Mouse (Mus musculus) T-helper 2 cell (primary cell): ENCODE results near the gene Gm47841.

Source experiments
- in situ Hi-C: fragments of 300-600 bp; cut with MboI, MseI; formaldehyde crosslinking; loops from one replicate; pipeline ENCODE4 v1.15.1; 2025; ENCODE audit warnings: high pct_unique_total_duplicates

The Gm47841 gene

GRCm38 (mm10) chr15:101042613-101043012 is 4.6 kb downstream of the Gm47841 start:
- in situ Hi-C loops: no loop called here

DNA sequence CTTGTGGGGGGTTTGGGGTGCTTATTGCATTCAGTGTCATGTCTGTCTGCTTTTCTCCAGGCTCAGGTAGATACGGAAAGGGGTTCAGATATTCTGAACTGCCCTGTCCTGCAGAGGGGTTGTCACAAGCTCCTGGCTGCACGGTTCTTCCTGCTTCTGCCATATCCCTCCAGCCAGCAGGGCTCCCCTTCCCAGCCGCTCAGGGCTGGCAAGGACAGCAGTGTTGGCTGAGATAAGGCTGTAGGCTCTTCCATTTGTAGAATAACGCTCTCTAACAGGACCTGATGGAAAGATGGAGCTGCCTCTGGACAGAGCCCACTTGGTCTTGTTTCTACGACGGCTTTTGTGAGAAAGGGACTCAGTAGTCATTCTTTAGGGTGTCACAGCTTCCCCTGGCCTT is 5.2 kb downstream of the Gm47841 start:
- in situ Hi-C loops: no loop called here

GRCm38 (mm10) chr15:101039651-101040050 is 7.5 kb downstream of the Gm47841 start:
- in situ Hi-C loops: no loop called here

- in situ Hi-C loops: no loop called here
Measured at GRCm38 (mm10) chr15:101028960-101029359, 18.2 kb downstream of the Gm47841 start.

- in situ Hi-C loops: no loop called here
Measured at GRCm38 (mm10) chr15:101011352-101011751, 35.8 kb downstream of the Gm47841 start.

GRCm38 (mm10) chr15:101008386-101009010 is 38.7 kb downstream of the Gm47841 start:
- in situ Hi-C loops: no loop called here

DNA sequence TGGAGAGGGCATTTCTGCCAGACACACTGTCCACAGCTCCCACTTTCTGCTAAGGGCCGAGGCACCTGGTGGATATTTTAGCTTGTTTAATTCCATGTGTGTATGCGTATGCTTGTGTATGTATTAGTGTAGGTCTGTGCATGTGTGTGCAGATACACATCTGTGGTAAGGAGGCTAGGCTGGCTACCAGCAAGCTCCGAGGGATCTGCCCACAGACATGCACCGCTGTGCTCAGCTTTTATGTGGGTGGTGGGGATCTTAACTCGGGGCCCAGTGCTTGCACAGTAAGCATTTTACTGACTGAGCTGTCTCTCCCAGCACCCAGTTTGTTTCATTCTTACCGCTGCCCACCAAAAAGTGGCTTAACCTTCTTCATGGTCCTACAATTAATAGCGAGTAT is 40.0 kb downstream of the Gm47841 start:
- in situ Hi-C loops: no loop called here

GRCm38 (mm10) chr15:101006251-101007040 is 40.8 kb downstream of the Gm47841 start:
- in situ Hi-C loops: no loop called here

DNA sequence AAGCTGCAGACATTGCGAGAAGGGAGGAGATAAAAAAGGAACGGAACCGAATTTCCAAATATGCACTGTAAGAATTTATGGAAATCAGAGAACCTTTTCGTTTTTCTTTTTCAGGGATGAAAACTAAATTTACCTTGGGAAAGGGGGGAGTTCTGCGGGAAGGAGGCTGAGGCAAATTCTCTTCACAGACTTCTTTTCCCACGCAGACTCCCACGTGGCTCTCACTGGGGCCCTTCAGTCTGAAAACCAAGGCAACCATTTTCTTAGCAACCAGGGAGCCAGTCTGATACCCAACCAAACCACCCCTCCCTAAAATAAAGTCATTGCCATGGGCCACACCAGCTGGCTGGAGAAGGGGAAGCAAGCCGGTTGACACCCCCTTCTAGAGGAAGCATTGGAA is 41.5 kb downstream of the Gm47841 start:
- in situ Hi-C loops: no loop called here

DNA sequence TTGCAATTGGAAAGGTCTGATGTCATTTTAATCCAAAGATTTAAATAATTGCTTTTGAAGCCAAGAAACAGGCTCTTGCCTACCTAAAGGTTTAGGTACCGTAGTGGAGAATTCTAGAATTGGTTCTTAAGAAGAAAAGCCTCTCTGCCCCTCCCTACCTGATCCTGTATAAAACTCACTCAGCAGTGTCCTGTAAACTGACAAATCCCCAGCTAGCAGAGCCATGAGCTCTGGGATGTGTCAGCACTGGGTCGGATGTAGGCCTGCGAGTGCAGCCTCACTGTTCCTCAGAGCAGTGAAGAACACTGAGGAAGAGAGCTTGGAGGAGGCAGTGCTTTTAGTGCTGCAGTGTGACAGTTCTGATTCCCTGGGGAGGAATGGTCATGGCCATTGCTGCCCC is 42.7 kb downstream of the Gm47841 start:
- in situ Hi-C loops: no loop called here

DNA sequence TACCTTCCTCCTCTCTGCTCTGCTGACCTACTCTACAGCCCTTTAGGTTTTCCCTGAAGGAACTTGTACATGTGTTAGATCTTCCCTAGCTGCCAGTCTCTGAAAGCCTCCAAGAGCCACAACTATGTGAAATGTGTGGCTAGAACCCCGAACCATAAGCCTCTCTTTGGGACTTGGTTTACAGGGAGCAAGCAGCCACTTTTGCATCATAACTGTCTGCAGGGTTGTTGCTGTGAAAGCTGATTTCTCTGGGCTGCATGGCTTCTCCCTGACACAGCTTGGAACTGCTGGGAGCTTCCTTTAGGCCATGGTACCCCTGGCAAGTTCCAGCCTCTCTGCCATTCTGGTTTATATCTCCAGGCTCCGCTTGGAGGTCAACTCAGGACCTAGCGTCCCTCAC is 44.7 kb downstream of the Gm47841 start:
- in situ Hi-C loops: no loop called here

- in situ Hi-C loops: no loop called here
Measured at GRCm38 (mm10) chr15:101001685-101002084, 45.5 kb downstream of the Gm47841 start.

DNA sequence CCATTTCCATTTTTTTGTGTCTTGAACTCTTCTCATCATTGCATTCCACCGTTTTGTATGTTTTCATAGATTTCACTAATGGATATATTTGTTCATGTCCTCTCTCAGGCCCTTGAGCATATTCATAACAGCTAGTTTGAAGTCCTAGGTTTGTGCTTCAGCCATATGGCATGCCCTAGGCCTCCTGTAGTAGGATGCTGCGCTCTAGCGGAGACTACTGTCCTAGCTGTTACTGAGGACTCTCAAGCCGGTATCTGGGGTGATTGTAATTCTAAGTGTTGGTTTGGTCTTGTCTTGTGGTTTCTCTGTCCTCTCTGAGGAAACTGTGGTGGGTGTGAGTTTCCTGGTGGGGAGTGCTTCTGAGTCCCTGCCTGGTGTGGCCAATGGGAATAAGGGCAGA is 50.1 kb downstream of the Gm47841 start:
- in situ Hi-C loops: loop anchor here (10.0 kb wide), 1 partner anchor 172 kb away; no protein-coding TSS in a partner anchor
